Mouse (Mus musculus) kidney, postnatal 0 days (tissue): ENCODE data around the gene Kmt2c. TPM values are rescaled to one million over a fixed set of nuclear protein-coding genes. Genes with fewer than 3 reads are reported as not detected.

Experiments
- ATAC-seq: fragments of 200-750 bp; cut with Nextera tagmentation; replicated peaks from 2 replicates; pipeline ENCODE4 v1.8.0; 2017; ENCODE audit warnings: low read depth, moderate number of reproducible peaks, moderate TSS enrichment, moderate library complexity; ENCODE audit not compliant: low FRiP score
- DNase-seq: peaks from one replicate; pipeline ENCODE4 v3.0.0-alpha.2; 2016; ENCODE audit warnings: low spot score
- H3K27ac ChIP-seq: fragments of 300-500 bp; sonication (generic); 2 replicates; pipeline ENCODE4 v1.5.1; 2014; ENCODE audit warnings: mild to moderate bottlenecking
- H3K27me3 ChIP-seq: fragments of 300-500 bp; sonication (generic); 2 replicates; pipeline ENCODE4 v1.6.1; 2014; ENCODE audit warnings: low read length, mixed read lengths; ENCODE audit not compliant: insufficient read depth
- H3K36me3 ChIP-seq: fragments of 300-500 bp; sonication (generic); 2 replicates; pipeline ENCODE4 v1.6.1; 2014; ENCODE audit warnings: low read length, mixed read lengths; ENCODE audit not compliant: insufficient read depth
- H3K4me1 ChIP-seq: fragments of 300-500 bp; sonication (generic); replicated peaks from 2 replicates; pipeline ENCODE4 v1.6.1; 2014; ENCODE audit warnings: antibody characterized with exemption, low read length, mixed read lengths; ENCODE audit not compliant: insufficient read depth
- H3K4me2 ChIP-seq: fragments of 300-500 bp; sonication (generic); 2 replicates; pipeline ENCODE4 v1.6.1; 2014; ENCODE audit warnings: mild to moderate bottlenecking, low read length, moderate library complexity, mixed read lengths
- H3K4me3 ChIP-seq: fragments of 300-500 bp; sonication (generic); replicated peaks from 2 replicates; pipeline ENCODE4 v1.5.1; 2014; ENCODE audit warnings: low read depth, low read length
- H3K9ac ChIP-seq: fragments of 300-500 bp; sonication (generic); 2 replicates; pipeline ENCODE4 v1.6.1; 2014; ENCODE audit warnings: low read depth, low read length
- H3K9me3 ChIP-seq: fragments of 300-500 bp; sonication (generic); replicated peaks from 2 replicates; pipeline ENCODE4 v1.6.1; 2016; ENCODE audit warnings: low read length, inconsistent platforms, mixed read lengths
- CTCF ChIP-seq: IDR thresholded peaks from 2 replicates; pipeline ENCODE4 v1.5.1; 2016; ENCODE audit warnings: antibody characterized with exemption, low read depth, mild to moderate bottlenecking, moderate library complexity
- WGBS: fragments of 180-500 bp; shearing (Covaris S2); extraction: QIAGEN DNeasy Blood & Tissue Kit; methylation state at CpG from one replicate; pipeline ENCODE4 v1.1.7; 2014; 5-methylcytosine and 5-hydroxymethylcytosine counted together
- polyA plus RNA-seq: library from polyadenylated mRNA; unstranded; fragments of >200 nt; fragmentation: Nextera tagmentation; extraction: Ambion mirVana; gene quantifications from 2 replicates; pipeline ENCODE4 v1.2.1, GENCODE M21; 2015

The Kmt2c gene
- polyA plus RNA-seq, 1 experiment from 2014 or later: 10.0 TPM

GRCm38 (mm10) chr5:25499423-25500398 is 1.1 kb upstream of the Kmt2c start:
- DNase-seq (peak; percentile 97), ATAC-seq (peak; percentile 89)
- under 1% methylated on average over 79 of the region's 90 CpGs for WGBS
- Histone ChIP-seq H3K4me2 (peak overlapping the region; percentile 76), H3K4me1 (no peaks in the 10 kb centered on the region; the same call in 1 of the 2 replicates), H3K9me3 (no peaks in the 10 kb centered on the region), H3K4me3 (peak overlapping the region; percentile 82), H3K36me3 (no peaks in the 10 kb centered on the region), H3K9ac (peak overlapping the region; percentile 97), H3K27ac (peak overlapping the region; percentile 100), H3K27me3 (no peaks in the 10 kb centered on the region)
- TF ChIP-seq CTCF: no peak

- Histone ChIP-seq H3K4me3 (peak overlapping the region; percentile 100), H3K36me3 (no peaks in the 10 kb centered on the region), H3K9ac (peak overlapping the region; percentile 97), H3K4me2 (peak overlapping the region; percentile 76), H3K9me3 (no peaks in the 10 kb centered on the region), H3K27ac (peak overlapping the region; percentile 100), H3K4me1 (no peaks in the 10 kb centered on the region; the same call in 1 of the 2 replicates), H3K27me3 (no peaks in the 10 kb centered on the region)
- peak; percentile 87 for ATAC-seq
- under 1% methylated on average over 53 of the region's 87 CpGs for WGBS
- TF ChIP-seq CTCF: no peak
- DNase-seq: peak; percentile 89
These were observed 339 bp upstream of the Kmt2c start for GRCm38 (mm10) chr5:25498821-25499422.

GRCm38 (mm10) chr5:25497720-25498345 is 750 bp downstream of the Kmt2c start:
- Histone ChIP-seq H3K36me3 (no peaks in the 10 kb centered on the region), H3K9ac (peak overlapping the region; percentile 97), H3K9me3 (no peaks in the 10 kb centered on the region), H3K4me3 (peak overlapping the region; percentile 100), H3K27ac (peak overlapping the region; percentile 100), H3K27me3 (no peaks in the 10 kb centered on the region), H3K4me2 (peak overlapping the region; percentile 76), H3K4me1 (no peaks in the 10 kb centered on the region; the same call in 1 of the 2 replicates)
- 0% methylated on average over 64 of the region's 78 CpGs for WGBS
- no peak for TF ChIP-seq CTCF
- peak; percentile 61 for DNase-seq
- ATAC-seq: 0 out of 2 replicates have a peak, but pooled peaks have one; percentile 3

- H3K4me1 ChIP-seq: no peaks in the 10 kb centered on the region; the same call in 1 of the 2 replicates
- H3K9me3 ChIP-seq: no peaks in the 10 kb centered on the region
- H3K9ac ChIP-seq: peak overlapping the region; percentile 97
- DNase-seq (peak; percentile 22), ATAC-seq (no peak)
- WGBS: 1% methylated on average over 10 of the region's 10 CpGs
- H3K4me2 ChIP-seq: peak overlapping the region; percentile 76
- no peaks in the 10 kb centered on the region for H3K36me3 ChIP-seq
- H3K4me3 ChIP-seq: peak overlapping the region; percentile 100
- no peak for TF ChIP-seq CTCF
- no peaks in the 10 kb centered on the region for H3K27me3 ChIP-seq
- H3K27ac ChIP-seq: peak overlapping the region; percentile 100
These were observed 1.2 kb downstream of the Kmt2c start for GRCm38 (mm10) chr5:25497369-25497719.

- H3K9me3 ChIP-seq: no peaks in the 10 kb centered on the region
- 39% methylated on average over 2 of the region's 2 CpGs for WGBS
- ATAC-seq (no peak), DNase-seq (no peak)
- no peaks in the 10 kb centered on the region for H3K27me3 ChIP-seq
- H3K27ac ChIP-seq: no peak overlapping the region
- no peaks in the 10 kb centered on the region for H3K36me3 ChIP-seq
- H3K4me3 ChIP-seq: peak overlapping the region; percentile 100
- H3K4me1 ChIP-seq: no peaks in the 10 kb centered on the region; the same call in 1 of the 2 replicates
- TF ChIP-seq CTCF: no peak
- H3K4me2 ChIP-seq: peak overlapping the region; percentile 76
- H3K9ac ChIP-seq: peak overlapping the region; percentile 97; the same call in 1 of the 2 replicates
These were observed 1.9 kb downstream of the Kmt2c start for GRCm38 (mm10) chr5:25496652-25497051.

GRCm38 (mm10) chr5:25478863-25479262 is 19.7 kb downstream of the Kmt2c start:
- DNase-seq: no peak
- H3K9me3 ChIP-seq: no peaks in the 10 kb centered on the region
- no peaks in the 10 kb centered on the region for H3K4me1 ChIP-seq
- no peaks in the 10 kb centered on the region for H3K36me3 ChIP-seq
- H3K4me2 ChIP-seq: no peak overlapping the region
- no peak overlapping the region for H3K4me3 ChIP-seq
- no peak for ATAC-seq
- H3K9ac ChIP-seq: no peak overlapping the region
- no peak overlapping the region for H3K27ac ChIP-seq
- no peak for TF ChIP-seq CTCF
- H3K27me3 ChIP-seq: no peaks in the 10 kb centered on the region
